Mouse (Mus musculus): ENCODE measurements at regions not wholly inside any gene's neighbourhood (a gene's known extent, or its start where the extent isn't known, plus 50 kb on each side); places are given as distances from the start of the nearest gene placed in this dataset.

DNA sequence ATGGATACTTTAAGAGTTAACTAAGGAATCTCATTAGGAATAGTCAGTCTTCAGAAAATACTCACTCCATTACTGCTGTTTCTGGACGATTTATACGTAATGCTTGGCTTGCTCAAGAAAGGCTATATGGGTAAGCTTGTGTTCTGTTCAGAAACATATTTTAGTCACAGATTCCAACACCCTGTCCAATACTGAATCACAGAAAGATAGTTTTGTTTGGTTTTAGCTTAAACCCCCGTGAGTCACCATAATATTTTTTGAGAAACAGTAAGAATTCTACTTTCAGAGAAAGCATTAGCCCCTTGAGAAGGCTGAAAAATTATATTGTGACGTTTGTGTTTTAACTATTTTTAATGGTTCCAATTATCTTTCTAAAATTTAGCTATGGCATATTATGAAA lies 1037.3 kb downstream of the Slc22a22 start:
- ATAC-seq (ENCODE audit: extremely low read depth, insufficient number of reproducible peaks, low FRiP score, poor library complexity, severe bottlenecking): no peak

DNA sequence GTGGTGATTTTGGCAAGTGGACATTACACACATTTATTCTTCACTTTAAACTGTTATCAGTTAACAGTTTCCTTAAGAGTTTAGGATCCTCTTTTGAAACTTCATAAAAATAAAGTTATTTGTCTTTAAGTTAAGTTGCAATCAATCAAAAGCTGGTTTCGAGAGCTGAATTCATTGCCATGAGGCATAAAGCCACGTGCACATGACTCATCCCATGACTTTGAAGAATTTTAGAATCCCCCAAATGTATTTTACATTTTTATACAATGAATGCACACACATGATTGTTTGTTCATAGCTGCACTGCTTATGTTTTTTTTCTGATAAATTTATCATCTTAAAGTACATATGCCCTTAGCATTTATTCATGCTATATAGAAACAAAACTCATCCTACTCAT lies 1039.1 kb downstream of the Slc22a22 start:
- ATAC-seq (ENCODE audit: extremely low read depth, insufficient number of reproducible peaks, low FRiP score, poor library complexity, severe bottlenecking): no peak

DNA sequence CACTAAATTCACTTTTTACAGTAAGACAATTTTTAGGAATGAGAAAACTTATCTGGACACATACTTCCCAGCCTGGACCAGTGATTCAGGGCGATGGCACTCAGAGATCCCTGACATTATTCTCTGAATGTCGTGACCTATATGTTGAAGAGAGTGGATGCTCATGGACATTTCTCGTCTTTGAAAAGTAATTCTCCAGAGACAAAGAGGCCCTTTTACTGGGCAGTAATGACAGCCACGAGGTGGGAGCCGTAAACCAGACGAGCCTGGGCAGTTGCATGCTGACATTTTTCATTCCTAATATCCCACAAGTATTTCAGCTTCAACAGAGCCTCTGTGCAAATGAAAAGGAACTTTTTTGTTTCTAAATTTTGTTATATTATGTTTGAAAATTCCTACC lies 1041.3 kb downstream of the Slc22a22 start:
- ATAC-seq (ENCODE audit: extremely low read depth, insufficient number of reproducible peaks, low FRiP score, poor library complexity, severe bottlenecking): no peak

DNA sequence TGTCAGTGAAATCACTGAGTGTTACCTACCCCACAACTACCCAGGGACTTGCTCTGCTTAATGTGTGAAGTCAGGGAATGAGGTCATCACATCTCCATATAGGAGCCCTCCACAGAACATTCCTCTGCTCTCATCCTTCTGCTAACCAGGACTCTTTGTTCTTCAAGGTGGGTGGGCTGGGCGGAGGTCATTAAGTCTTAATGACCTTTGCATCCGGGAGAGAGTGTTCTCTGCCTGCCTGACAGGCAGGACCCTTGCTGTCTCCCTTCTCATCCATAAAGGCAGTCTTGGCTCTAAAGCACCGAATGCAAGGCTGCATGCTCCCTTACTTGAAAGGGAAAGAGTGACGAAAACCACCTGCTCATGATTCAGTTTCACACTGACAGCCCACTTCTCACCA lies 1051.4 kb downstream of the Slc22a22 start:
- ATAC-seq (ENCODE audit: extremely low read depth, insufficient number of reproducible peaks, low FRiP score, poor library complexity, severe bottlenecking): no peak

DNA sequence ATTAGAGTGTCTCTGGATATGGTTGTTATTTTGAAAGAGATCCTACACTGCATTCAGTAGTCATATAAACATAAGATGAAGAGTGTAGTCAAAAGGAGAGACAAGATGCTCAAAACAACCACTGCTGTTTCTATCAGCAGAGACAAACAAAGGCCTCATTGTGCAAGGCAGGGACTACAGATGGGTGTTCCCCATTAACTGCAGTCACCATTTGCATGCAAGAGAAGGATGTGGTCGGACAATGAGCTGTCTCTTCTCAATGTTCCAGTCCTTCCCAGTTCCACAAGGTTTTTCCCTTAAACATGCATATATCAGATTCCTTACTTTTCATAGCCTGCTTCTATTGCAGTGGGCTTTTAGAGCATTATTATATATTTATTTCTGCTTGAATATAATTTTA lies 1056.7 kb downstream of the Slc22a22 start:
- ATAC-seq (ENCODE audit: extremely low read depth, insufficient number of reproducible peaks, low FRiP score, poor library complexity, severe bottlenecking): no peak

DNA sequence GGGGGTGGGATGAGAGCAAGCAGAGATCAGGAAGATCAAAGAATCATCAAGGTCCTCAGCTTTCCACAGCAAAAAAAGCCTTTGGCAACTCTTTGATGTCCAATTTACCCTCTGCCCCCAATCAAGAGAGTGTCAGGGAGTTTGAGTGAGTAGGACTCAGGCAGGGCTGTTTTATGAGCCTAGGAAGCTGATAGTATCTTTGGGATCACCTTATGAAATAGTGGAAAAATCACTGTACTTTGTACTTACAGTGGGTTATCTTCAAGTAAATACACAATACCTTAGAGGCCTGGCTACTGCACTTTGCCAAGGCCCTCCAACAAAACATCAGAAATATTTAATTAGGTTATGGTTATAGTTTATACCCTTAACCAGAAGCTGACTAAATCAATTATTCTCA lies 1085.4 kb downstream of the Slc22a22 start:
- no peak for ATAC-seq (ENCODE audit: extremely low read depth, insufficient number of reproducible peaks, low FRiP score, poor library complexity, severe bottlenecking)

DNA sequence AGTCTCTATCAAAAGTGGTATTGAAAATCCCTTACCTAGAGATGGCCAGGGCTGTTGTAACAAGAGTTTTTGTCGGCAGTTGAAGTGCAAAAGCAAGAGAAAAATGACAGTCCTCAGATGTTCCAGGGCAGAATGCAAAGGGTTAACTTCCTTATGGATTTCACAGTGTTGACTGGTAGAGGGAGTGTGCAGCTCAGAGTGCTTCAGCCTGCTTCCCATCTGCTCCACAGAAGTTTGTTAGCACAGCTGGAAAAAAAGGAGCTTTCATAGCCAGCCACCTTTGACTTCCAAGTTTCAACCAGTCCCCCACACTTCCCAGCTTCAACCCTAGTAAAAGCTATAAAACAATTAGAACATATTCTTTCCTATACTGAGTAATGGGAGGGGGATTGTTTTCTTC lies 1098.9 kb downstream of the Slc22a22 start:
- no peak for ATAC-seq (ENCODE audit: extremely low read depth, insufficient number of reproducible peaks, low FRiP score, poor library complexity, severe bottlenecking)

DNA sequence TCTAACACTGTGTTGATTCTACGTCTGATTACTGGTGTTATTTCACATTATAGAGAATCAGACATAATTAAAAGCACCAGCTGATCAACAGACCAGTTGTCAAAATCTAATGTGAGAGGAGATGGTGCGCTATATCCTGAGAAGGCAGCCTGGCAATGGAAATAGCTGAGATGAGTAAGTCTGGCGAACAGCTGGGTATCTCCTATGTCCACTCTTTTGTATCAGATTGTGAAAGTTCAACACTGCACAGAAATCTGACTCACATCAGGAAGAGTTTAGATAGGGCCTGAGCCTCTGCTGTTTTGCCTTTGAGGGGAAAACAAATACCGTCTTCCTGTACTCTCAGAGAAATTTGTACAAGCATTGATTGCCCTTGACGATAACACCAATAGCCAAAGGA lies 1126.5 kb downstream of the Slc22a22 start:
- ATAC-seq (ENCODE audit: extremely low read depth, insufficient number of reproducible peaks, low FRiP score, poor library complexity, severe bottlenecking): no peak

DNA sequence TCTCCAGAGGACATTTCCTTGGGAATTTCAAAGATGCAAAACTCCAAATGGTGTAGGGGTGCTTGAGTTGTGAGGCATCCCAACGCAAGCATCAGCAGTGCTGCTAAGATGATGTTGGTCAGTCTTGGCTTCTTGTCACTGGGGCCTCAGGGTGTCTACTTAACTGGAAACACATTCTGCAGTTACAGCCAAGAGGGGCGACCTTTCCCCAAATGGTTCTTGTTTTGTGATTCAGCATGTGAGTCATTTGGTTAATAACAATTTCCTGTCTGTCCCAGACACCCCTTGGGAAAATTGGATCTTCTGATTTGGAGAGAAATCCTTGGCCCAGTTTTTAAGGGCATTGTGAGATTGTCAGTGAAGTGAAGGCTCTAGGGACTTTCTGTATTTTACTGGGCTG lies 1131.3 kb downstream of the Slc22a22 start:
- no peak for ATAC-seq (ENCODE audit: extremely low read depth, insufficient number of reproducible peaks, low FRiP score, poor library complexity, severe bottlenecking)

DNA sequence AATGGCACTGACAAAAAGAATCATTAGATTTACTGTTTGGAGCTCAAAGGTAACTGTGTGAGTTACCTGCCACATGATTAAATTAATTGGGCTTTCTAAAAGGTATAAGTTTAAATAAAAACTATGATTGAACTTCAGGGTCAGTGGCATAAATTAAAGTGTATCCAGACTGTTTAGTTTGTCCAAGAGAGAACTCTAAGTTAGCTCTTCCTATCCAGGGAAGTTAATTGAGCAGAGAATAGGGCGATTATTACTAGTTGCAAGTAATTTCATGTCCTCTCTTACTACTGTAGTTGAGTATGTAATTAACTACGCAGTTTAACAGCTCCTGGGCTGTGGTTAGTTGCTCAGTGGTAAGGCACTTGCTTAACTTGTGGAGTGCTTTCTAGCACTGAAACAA lies 1132.5 kb downstream of the Slc22a22 start:
- ATAC-seq (ENCODE audit: extremely low read depth, insufficient number of reproducible peaks, low FRiP score, poor library complexity, severe bottlenecking): no peak

DNA sequence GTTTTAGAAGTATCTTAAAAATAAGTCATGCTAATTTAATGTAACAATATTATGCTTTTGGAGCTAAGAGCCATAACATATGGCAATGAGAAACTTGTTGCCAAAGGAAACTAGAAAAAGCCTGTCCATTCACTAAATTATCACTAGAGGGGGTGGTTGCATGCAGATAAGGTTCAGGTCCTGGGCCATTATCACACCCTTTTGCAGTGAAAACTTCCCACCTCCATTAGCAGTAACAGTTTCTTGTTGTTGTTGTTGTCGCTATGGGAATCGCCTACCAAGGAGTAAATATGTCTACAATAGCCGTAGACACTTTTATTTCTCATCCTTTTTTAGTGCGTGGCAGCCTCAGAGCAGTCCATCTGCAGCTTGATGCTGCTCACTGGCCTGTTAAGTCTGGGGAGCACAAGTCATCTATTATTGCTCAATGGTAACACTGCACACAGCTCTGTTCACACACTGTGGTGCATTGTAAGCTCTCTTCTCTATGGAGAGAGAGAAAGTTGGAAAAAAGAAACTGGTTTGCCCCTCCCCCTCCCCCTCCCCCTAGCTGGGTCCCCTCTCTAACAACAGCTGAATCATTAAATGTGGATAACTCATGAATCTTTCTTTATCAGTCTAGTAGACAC lies 1133.0 kb downstream of the Slc22a22 start:
- no peak for ATAC-seq (ENCODE audit: extremely low read depth, insufficient number of reproducible peaks, low FRiP score, poor library complexity, severe bottlenecking)

DNA sequence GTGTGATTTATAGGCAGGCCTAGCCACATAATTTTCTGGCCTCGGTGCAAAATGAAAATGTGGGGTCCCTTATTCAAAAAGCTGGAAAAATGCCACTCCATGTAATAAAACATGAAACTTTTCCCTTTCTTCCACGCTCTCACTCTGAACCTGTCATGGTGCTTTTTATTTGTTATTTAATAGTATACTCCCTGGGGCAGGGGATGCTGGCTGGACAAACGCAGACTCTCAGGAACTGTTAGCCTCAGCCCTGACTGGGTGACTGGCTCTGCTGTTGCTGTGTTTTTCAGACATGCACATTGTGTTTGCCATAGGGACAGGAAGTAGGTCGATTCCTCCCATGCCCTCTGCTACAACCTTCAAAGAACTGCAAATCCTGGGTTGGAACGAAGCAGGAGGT lies 1139.5 kb downstream of the Slc22a22 start:
- ATAC-seq (ENCODE audit: extremely low read depth, insufficient number of reproducible peaks, low FRiP score, poor library complexity, severe bottlenecking): no peak

DNA sequence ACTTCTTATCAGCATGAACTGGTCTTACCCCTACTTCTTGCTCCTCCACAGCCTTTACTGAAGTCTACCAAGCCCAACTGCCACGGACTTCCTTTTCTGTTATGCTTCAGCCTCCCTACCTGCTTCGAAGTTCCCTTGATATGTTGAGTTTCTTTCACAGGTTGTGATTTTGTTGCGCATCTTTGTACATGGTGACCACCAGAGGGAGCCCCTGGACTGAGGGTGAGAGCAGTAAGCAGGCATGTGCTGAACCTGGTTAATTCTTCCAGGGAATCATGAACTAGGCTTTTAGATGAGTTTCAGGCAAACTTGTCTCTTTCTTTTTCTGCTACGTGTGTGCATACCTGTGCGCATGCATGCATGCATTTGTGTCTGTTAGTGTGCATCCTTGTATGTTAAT lies 1141.0 kb downstream of the Slc22a22 start:
- no peak for ATAC-seq (ENCODE audit: extremely low read depth, insufficient number of reproducible peaks, low FRiP score, poor library complexity, severe bottlenecking)

DNA sequence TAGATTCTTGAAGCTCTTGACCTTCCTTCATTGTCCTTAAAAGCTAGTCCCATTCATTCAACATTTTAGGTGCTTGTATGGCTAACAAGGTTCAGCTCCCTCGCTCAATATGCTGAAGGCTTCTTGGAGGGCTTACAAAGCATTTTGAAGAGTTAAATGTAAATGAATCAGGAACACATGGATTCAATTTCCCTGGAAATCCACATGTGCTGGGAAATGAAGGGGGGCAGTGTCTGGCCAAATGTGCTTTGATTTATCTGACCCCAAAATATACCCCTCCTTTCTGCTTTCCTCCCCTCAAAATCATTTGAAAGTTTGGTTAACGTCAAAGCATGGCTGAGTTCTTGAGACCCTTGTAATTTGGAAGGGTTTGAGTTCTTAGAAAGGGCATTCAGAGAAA lies 1142.4 kb downstream of the Slc22a22 start:
- ATAC-seq (ENCODE audit: extremely low read depth, insufficient number of reproducible peaks, low FRiP score, poor library complexity, severe bottlenecking): no peak

DNA sequence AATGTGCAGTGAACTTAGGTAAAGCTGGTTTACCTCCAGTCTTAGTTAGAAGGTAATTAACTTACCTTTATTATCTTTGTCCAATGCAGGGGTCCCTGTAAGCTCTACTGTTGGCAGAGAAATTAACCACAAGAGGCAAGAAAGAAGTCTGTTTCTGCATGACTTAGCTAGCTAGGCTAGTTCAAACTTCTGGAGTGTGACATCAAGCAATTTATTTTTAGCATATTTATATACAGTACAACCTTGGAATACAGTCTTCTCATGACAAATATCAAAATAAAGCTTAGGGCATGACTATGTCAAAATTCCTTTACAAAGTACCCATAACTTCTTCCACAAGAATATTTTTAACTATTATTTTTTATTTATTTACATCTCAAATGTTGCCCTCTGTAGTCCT lies 1156.9 kb downstream of the Slc22a22 start:
- no peak for ATAC-seq (ENCODE audit: extremely low read depth, insufficient number of reproducible peaks, low FRiP score, poor library complexity, severe bottlenecking)

DNA sequence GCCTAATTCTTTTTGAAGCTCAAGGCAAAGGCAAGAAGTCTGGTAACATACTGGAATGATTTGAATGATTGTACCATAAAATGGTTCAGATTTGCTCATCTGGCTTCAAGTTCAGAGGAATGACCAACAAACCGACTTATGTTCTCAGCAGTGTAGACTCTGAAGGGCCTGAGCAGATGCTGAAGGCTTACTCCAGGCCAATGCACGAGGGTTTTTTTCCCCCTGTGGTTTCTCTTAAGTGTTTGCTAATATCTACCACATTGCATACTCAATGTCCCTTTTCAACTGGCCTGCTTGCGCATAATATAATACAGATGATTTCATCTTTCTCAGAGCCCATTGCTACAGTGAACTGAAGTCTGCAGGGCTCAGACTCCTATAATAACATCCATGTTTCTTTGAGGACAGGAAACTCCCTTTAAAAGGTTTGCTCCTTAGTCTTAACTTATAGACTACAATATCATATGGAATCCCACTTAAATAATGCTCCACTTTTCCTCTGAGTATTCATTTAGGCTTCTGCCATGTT lies 1182.5 kb downstream of the Slc22a22 start:
- no peak for ATAC-seq (ENCODE audit: extremely low read depth, insufficient number of reproducible peaks, low FRiP score, poor library complexity, severe bottlenecking)

DNA sequence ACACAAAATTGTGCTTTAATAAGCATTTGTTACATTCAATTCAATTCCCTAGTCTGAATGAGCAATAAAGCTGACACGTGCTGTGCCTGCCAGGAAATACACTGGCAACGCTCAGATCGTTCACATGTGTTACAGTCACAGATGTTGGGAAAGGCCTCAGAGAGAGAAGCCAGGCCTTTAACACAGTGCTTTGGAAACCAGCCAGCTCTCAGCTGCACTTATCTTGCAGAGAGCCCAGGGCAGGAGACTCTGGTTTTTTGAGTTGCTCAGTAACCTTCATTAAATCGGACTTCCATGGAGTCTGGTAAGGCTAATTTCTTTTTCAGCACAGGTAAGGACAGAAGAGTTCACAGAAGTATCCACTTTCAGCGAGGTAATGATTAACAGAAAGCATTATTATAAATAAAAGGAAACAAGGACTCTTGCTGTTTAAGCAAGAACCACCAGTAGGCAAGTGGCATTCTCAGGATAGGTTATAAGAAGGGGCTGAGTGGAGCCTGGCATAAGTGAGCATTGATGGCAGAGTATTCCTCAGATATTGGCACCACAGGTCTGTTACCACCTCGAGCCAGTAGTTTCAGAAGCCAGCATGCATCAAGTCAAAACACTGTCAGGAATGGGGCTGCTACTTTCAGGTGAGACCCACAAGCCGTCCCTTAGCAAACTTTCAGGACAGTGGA lies 1198.7 kb downstream of the Slc22a22 start:
- ATAC-seq (ENCODE audit: extremely low read depth, insufficient number of reproducible peaks, low FRiP score, poor library complexity, severe bottlenecking): no peak

DNA sequence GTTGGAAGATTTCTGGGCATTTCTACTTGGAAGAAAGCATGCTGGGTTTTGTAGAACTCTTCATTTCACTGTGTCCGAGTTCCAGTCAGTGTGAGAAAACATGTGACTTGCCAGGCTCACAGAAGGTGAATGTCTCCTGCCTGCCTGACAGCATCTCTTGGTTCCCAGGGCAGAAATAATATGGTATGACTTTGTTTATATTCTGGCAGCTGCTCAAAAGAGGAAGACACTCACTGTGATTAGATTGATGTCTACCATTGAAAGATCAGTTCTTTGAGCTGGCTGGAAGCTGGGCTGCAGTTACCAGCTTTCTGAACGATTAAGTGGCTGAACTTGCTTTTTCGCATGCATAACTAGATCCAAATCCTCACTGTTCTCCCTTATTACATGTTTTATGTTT lies 1199.4 kb downstream of the Slc22a22 start:
- ATAC-seq (ENCODE audit: extremely low read depth, insufficient number of reproducible peaks, low FRiP score, poor library complexity, severe bottlenecking): no peak

DNA sequence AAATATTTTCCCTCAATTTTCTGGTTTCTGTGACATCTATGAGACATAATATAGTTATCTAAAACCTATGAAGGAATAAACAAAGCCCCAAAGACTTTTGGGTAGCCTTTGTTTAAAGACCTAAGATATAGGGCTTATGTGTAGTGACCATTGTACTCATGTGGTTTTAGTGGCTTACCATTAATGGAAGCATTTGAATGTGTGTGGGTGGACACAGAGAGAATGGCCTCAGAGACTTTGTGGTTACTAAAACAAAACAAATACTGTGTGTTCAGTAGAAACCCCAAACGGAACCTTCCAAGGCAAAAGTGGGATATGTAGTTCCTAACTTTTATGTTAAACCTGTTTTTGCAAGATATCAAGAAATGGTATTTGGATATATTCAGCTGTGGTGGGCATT lies 1228.7 kb downstream of the Slc22a22 start:
- no peak for ATAC-seq (ENCODE audit: extremely low read depth, insufficient number of reproducible peaks, low FRiP score, poor library complexity, severe bottlenecking)

DNA sequence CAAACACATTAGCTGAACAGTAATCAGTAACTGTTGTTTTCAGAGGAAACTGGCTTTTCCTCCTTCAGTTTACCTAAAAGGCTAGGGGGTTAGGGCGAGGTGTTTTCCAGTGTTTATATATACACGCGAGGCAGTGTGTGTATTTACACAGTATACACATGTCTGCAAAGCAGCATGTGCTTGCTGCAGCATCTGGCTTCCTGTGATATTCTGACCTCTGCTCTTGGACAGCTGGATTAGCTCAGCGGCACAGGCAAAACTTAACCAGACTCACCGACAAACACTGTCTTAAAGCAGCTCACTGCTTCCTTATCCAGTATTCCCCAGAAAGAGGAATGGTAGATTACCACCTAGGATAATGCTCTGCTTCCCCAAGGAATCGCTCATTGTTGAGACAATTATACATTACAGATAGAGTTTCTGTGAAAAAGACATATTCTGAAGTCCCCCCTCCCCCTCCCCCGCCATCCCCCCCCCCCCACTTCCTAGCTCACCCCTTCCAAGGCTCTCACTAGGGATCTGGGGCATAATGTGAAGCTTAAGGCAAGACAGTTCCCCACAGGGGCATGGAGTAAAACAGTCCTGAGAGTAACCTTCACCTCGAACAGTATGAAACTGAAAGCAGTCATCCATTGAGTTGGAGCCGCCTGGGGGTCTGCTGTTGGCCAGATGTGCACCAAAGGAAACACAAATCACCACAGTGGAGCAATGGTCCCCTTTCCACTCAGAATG lies 1233.3 kb downstream of the Slc22a22 start:
- no peak for ATAC-seq (ENCODE audit: extremely low read depth, insufficient number of reproducible peaks, low FRiP score, poor library complexity, severe bottlenecking)
